Mouse (Mus musculus) left cerebral cortex, adult 18-20 months (tissue): ENCODE measurements around the gene Eif4e. TPM values are rescaled to one million over a fixed set of nuclear protein-coding genes. Genes with fewer than 3 reads are reported as not detected.

Experiments
- DNase-seq, 2 experiments: peaks; one replicate each; pipeline ENCODE4 v3.0.0; 2021 to 2022; ENCODE audit warnings: low spot score in 2 of 2, mixed read lengths in 1 of 2
- microRNA-seq, 2 experiments: library from miRNA; unstranded; fragments of <30 nt; microRNA quantifications; one replicate each; pipeline ENCODE4 v1.2.0; 2021
- total RNA-seq, 2 experiments: library from RNA; stranded (reverse); gene quantifications; 2 replicates each; pipeline ENCODE4 v1.2.3; 2021

The Eif4e gene
- total RNA-seq, 2 experiments from 2014 or later, result 189 to 215 TPM

GRCm38 (mm10) chr3:138560886-138561285 lies 34.9 kb downstream of the Eif4e start:
- no peak for DNase-seq

GRCm38 (mm10) chr3:138578867-138579266 lies 52.9 kb downstream of the Eif4e start:
- DNase-seq, result no peak

GRCm38 (mm10) chr3:138586213-138586612 lies 60.2 kb downstream of the Eif4e start:
- no peak for DNase-seq

DNA sequence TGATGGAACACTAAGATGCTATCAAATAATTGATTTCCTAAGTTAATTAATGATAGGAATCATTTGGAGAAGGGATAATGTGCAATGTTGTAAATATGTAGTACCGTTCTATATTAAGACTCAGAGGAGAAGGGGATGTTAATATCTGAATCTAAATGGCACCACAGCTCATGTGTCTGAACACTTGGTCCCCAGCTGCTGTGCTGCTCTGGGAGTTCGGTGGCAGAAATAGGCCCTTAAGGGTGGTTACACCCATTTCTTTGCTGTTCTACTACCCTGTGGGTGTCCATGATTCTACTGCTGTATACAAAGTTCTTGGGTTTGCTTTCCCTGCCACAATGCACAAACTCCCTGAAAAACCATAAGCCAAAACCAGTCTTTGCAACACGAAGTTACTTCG lies 61.2 kb downstream of the Eif4e start:
- DNase-seq, result no peak

- no peak for DNase-seq
These were observed 62.0 kb downstream of the Eif4e start for GRCm38 (mm10) chr3:138588001-138588400.

- no peak for DNase-seq
These were observed 65.0 kb downstream of the Eif4e start for GRCm38 (mm10) chr3:138591002-138591401.

GRCm38 (mm10) chr3:138591806-138592365 lies 65.9 kb downstream of the Eif4e start:
- DNase-seq, result no peak

DNA sequence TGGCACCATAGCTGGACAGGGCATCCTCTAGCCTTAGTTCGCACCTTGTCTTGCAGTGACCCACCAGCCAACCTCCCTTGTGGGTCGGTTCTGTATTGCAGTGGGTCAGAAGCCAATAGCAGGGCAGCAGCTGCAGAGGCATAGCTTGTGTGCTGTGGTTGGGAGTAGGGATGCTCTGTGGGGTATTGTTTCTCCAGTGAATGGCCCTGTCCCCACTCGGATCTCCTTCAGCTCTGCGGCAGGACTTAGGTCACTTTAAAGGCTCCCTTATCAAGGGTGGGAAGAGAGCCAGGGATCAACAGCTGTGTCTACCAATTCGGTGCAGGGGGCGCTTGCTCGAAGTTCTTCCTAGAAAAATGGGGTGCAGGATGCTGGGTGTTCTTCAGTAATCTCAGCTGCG lies 67.2 kb downstream of the Eif4e start:
- no peak for DNase-seq

GRCm38 (mm10) chr3:138593911-138594310 lies 67.9 kb downstream of the Eif4e start:
- no peak for DNase-seq

DNA sequence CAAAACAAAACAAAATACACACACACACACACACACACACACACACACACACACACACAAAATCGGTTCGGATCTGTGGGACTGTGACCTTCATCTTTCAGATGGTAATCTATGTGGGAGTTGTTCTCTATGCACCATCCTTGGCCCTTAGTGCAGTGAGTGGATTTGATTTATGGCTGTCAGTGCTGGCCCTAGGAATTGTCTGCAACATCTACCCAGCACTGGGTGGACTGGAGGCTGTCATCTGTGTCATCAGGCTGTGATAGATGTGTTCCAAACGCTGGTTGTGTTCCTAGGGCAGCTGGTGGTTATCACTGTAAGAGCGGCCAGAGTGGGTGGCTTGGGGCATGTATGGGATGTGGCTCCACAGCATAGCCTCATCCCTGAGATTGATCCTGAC lies 75.1 kb downstream of the Eif4e start:
- no peak for DNase-seq

GRCm38 (mm10) chr3:138605132-138605531 lies 79.2 kb downstream of the Eif4e start:
- no peak for DNase-seq

GRCm38 (mm10) chr3:138608665-138609064 lies 82.7 kb downstream of the Eif4e start:
- no peak for DNase-seq

Small RNA genes within 50 kb of the gene (microRNA-seq; reads per million reads assigned to microRNA genes)
- 0 to 0.42 reads per million in 2 experiments for gene Mir1956

Other genes with a start within 250 kb of the Eif4e start
- not detected for gene Adh6a, start 212.9 kb upstream of the Eif4e start, total RNA-seq
- gene Adh6b, start 184.4 kb upstream of the Eif4e start, total RNA-seq, result not detected
- gene Adh4, start 110.7 kb upstream of the Eif4e start, total RNA-seq, result not detected
- 10 to 100 TPM; 62.1 to 62.6 TPM for gene Adh5, start 83.1 kb upstream of the Eif4e start, total RNA-seq
- gene Metap1, start 36.7 kb upstream of the Eif4e start, total RNA-seq, result 10 to 100 TPM; 43.7 to 46.0 TPM
- gene Tspan5, start 216.0 kb downstream of the Eif4e start, total RNA-seq, result 100 to 1,000 TPM; 256 to 284 TPM